9 mouse cellular contexts compared by ENCODE assay signal in the genomic region with DNA sequence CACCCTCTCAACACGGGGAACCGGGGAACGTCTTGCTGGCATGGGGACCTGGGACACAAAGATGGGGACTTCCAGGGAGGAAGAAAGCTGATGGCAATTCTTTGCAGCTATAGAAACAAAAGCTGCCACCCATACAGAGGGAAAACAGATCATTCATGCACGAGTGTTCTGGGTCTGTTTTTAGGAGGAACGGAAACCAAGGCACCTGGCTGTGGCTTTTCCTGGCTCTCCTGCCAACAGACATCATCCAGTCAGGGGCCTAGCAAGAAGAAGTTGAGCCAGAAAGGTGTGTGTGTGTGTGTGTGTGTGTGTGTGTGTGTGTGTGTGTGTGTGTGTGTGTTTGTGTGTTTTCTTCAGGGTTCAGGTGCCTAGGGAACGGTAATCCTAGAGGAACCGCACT. TPM values are rescaled to one million over a fixed set of nuclear protein-coding genes. Genes with fewer than 3 reads are reported as not detected.
DNase-seq lines count a peak whose midpoint lies in the region; ATAC-seq and TF ChIP-seq lines count a peak whose summit lies in the region.
"Had no signal": no experiment of that assay in that cellular context is flagged by ENCODE, and none has a peak within 500 bp of the region (broad histone marks: within the 10 kb centered on the region; RNA-seq: fewer than 3 reads in every experiment).

A gene (plus strand): TSS at position 315 of the 400 bp plus-strand sequence.

- no peaks in the 10 kb centered on the region for H3K36me3 ChIP-seq in kidney, embryonic 15.5 days
- no peaks in the 10 kb centered on the region for H3K36me3 ChIP-seq in kidney, adult 2 months (ENCODE audit: control insufficient read depth, insufficient read depth, low read length)
- no peaks in the 10 kb centered on the region for H3K36me3 ChIP-seq in forebrain, postnatal 0 days (ENCODE audit: insufficient read depth)
- no peaks in the 10 kb centered on the region for H3K36me3 ChIP-seq in midbrain, embryonic 13.5 days

- peak within 1 kb of the TSS; percentile 40 for H3K4me3 ChIP-seq in kidney, embryonic 15.5 days (replicated peaks)
- H3K4me3 ChIP-seq in kidney, adult 2 months (ENCODE audit: insufficient read depth, low read depth, low read length): no peak within 1 kb of the TSS
- peak within 1 kb of the TSS; percentile 40 for H3K4me3 ChIP-seq in forebrain, postnatal 0 days (ENCODE audit: low read depth, low read length)
- H3K4me3 ChIP-seq in midbrain, embryonic 13.5 days (replicated peaks): peak within 1 kb of the TSS; percentile 50
- H3K4me3 ChIP-seq: myocyte had no signal

- DNase-seq in kidney, adult 2 months: no peak
- peak; percentile 63 for DNase-seq in brain, adult 2 months (ENCODE audit: low read depth, low spot score)
- DNase-seq in forebrain, postnatal 0 days: no peak
- no peak for DNase-seq in adrenal gland, adult 8-10 months
- no peak for DNase-seq in layer of hippocampus, adult 18-20 months (ENCODE audit: low spot score in 2 of 2)
- DNase-seq in adrenal gland, postnatal 36 days: no peak

- no peaks in the 10 kb centered on the region for H3K9me3 ChIP-seq in kidney, embryonic 15.5 days (replicated peaks)
- no peaks in the 10 kb centered on the region for H3K9me3 ChIP-seq in forebrain, postnatal 0 days (ENCODE audit: low read length)
- H3K9me3 ChIP-seq in midbrain, embryonic 13.5 days: no peaks in the 10 kb centered on the region

- no peak for ATAC-seq in kidney, embryonic 15.5 days (replicated peaks; ENCODE audit: low FRiP score)
- peak; percentile 9; the same call in 1 of the 2 replicates for ATAC-seq in forebrain, postnatal 0 days
- no peak for ATAC-seq in midbrain, embryonic 13.5 days

- WGBS in kidney, embryonic 15.5 days: 37% methylated on average over 5 of the region's 7 CpGs
- WGBS in kidney, adult 2 months: 26% methylated on average over 7 of the region's 7 CpGs
- WGBS in forebrain, postnatal 0 days: 16% methylated on average over 7 of the region's 7 CpGs
- 16% methylated on average over 7 of the region's 7 CpGs for WGBS in midbrain, embryonic 13.5 days

- peaks cover 13% of the 10 kb centered on the region for H3K4me1 ChIP-seq in kidney, embryonic 15.5 days
- no peaks in the 10 kb centered on the region for H3K4me1 ChIP-seq in kidney, adult 2 months (ENCODE audit: control insufficient read depth, insufficient read depth, low read length)
- peaks cover 10% of the 10 kb centered on the region; the same call in 1 of the 2 replicates for H3K4me1 ChIP-seq in forebrain, postnatal 0 days (ENCODE audit: insufficient read depth)
- H3K4me1 ChIP-seq in midbrain, embryonic 13.5 days (replicated peaks): peaks cover 26% of the 10 kb centered on the region

- H3K27ac ChIP-seq in kidney, embryonic 15.5 days: no peak within 1 kb of the TSS
- H3K27ac ChIP-seq in kidney, adult 2 months (ENCODE audit: insufficient read depth, low read depth, low read length): no peak within 1 kb of the TSS
- H3K27ac ChIP-seq in forebrain, postnatal 0 days (ENCODE audit: low read depth, low read length): peak within 1 kb of the TSS; percentile 86
- peak within 1 kb of the TSS; percentile 88 for H3K27ac ChIP-seq in midbrain, embryonic 13.5 days

- TF ChIP-seq POLR2A in kidney, adult 2 months (IDR thresholded peaks at IDR 0.05; ENCODE audit: low read depth, low read length): no peak

- H3K4me2 ChIP-seq in kidney, embryonic 15.5 days: peak within 1 kb of the TSS; percentile 73
- peak within 1 kb of the TSS; percentile 71 for H3K4me2 ChIP-seq in forebrain, postnatal 0 days (ENCODE audit: low read depth)
- peak within 1 kb of the TSS; percentile 80 for H3K4me2 ChIP-seq in midbrain, embryonic 13.5 days (replicated peaks)

- H3K9ac ChIP-seq in kidney, embryonic 15.5 days: peak within 1 kb of the TSS; percentile 17; the same call in 1 of the 2 replicates
- H3K9ac ChIP-seq in forebrain, postnatal 0 days: peak within 1 kb of the TSS; percentile 61
- peak within 1 kb of the TSS; percentile 77 for H3K9ac ChIP-seq in midbrain, embryonic 13.5 days (replicated peaks)

- no peak for TF ChIP-seq CTCF in kidney, adult 2 months (conservative IDR thresholded peaks at IDR 0.05; ENCODE audit: insufficient read depth, insufficient read length, low read depth, low read length)
- TF ChIP-seq CTCF in forebrain, postnatal 0 days (IDR thresholded peaks at IDR 0.05; ENCODE audit: low read depth): no peak

- peaks cover 53% of the 10 kb centered on the region for H3K27me3 ChIP-seq in kidney, embryonic 15.5 days
- no peaks in the 10 kb centered on the region; the same call in 1 of the 2 replicates for H3K27me3 ChIP-seq in kidney, adult 2 months (replicated peaks; ENCODE audit: control insufficient read depth, insufficient read depth, low read length)
- H3K27me3 ChIP-seq in forebrain, postnatal 0 days (ENCODE audit: insufficient read depth, low read length): 0 out of 2 replicates have a peak, but pooled peaks cover 3% of the 10 kb centered on the region
- H3K27me3 ChIP-seq in midbrain, embryonic 13.5 days: peaks cover 8% of the 10 kb centered on the region; the same call in 1 of the 2 replicates

RNA-seq across cellular contexts. Expression of the gene that starts here (rescaled TPM):
- polyA plus RNA-seq in kidney, embryonic 15.5 days (2015; fragmentation: Nextera tagmentation; extraction: Ambion mirVana): 0.10 TPM in 1 of 2 replicates, not detected in the other
- 0.19 TPM in 2 replicates for polyA plus RNA-seq in kidney, adult 2 months (2012; rRNA removed)
- total RNA-seq in forebrain, postnatal 0 days (2014; rRNA removed): 3.4 and 3.5 TPM in 2 replicates
- polyA plus RNA-seq in forebrain, postnatal 0 days (2015; fragmentation: Nextera tagmentation; extraction: Ambion mirVana): 1.9 and 2.7 TPM in 2 replicates
- polyA plus RNA-seq in midbrain, embryonic 13.5 days (2015; fragmentation: Nextera tagmentation; extraction: Ambion mirVana): 2.2 and 2.5 TPM in 2 replicates
- total RNA-seq in adrenal gland, adult 8-10 months (2022): 1 to 10 TPM in 3 of 4 experiments, under 1 TPM in 1; 0.38 to 1.4 (median 1.2) TPM
- 1 to 10 TPM; 7.9 to 8.4 TPM for total RNA-seq in layer of hippocampus, adult 18-20 months (2021)
- total RNA-seq in adrenal gland, postnatal 36 days (2021): under 1 TPM; 0.13 to 0.36 TPM
- polyA plus RNA-seq: myocyte had no signal

Comparison
In these comparisons a context has a peak if more than half of its experiments do, and no peak if none do; other contexts are left out.
1. H3K27ac ChIP-seq: peak in forebrain, postnatal 0 days (single experiment) and midbrain, embryonic 13.5 days (single experiment); none in kidney, embryonic 15.5 days (single experiment) and kidney, adult 2 months (single experiment).
2. H3K9ac ChIP-seq: peak in every context shown above with its lines; median percentile 77 in midbrain, embryonic 13.5 days; 61 in forebrain, postnatal 0 days; 17 in kidney, embryonic 15.5 days.
3. Peak in every context shown above with its lines, with median percentiles within 50 percentile points of each other: H3K4me2 ChIP-seq.